Mouse (Mus musculus) embryonic facial prominence, embryonic 11.5 days (tissue): ENCODE measurements around the gene Ms4a15. TPM values are rescaled to one million over a fixed set of nuclear protein-coding genes. Genes with fewer than 3 reads are reported as not detected.

ENCODE experiments used
- ATAC-seq: fragments of 200-750 bp; cut with Nextera tagmentation; replicated peaks from 2 replicates; pipeline ENCODE4 v1.8.0; 2017; ENCODE audit warnings: low read depth; ENCODE audit not compliant: insufficient number of reproducible peaks, low FRiP score, low TSS enrichment
- DNase-seq: peaks from one replicate; pipeline ENCODE4 v3.0.0-alpha.2; 2015; ENCODE audit warnings: low spot score
- H3K27ac ChIP-seq: fragments of 300-500 bp; sonication (generic); replicated peaks from 2 replicates; pipeline ENCODE4 v1.5.1; 2014; ENCODE audit warnings: mild to moderate bottlenecking, low read depth, low read length, control low read depth
- H3K27me3 ChIP-seq: fragments of 300-500 bp; sonication (generic); 2 replicates; pipeline ENCODE4 v1.6.1; 2014; ENCODE audit warnings: mild to moderate bottlenecking, low read length, moderate library complexity, mixed read lengths; ENCODE audit not compliant: control insufficient read depth, insufficient read depth
- H3K36me3 ChIP-seq: fragments of 300-500 bp; sonication (generic); replicated peaks from 2 replicates; pipeline ENCODE4 v1.6.1; 2014; ENCODE audit warnings: low read depth, mild to moderate bottlenecking, low read length, moderate library complexity, mixed read lengths; ENCODE audit not compliant: control insufficient read depth, insufficient read depth
- H3K4me1 ChIP-seq: fragments of 300-500 bp; sonication (generic); 2 replicates; pipeline ENCODE4 v1.6.1; 2014; ENCODE audit warnings: low read length, mixed read lengths; ENCODE audit not compliant: control insufficient read depth, insufficient read depth
- H3K4me2 ChIP-seq: fragments of 300-500 bp; sonication (generic); 2 replicates; pipeline ENCODE4 v1.6.1; 2014; ENCODE audit warnings: low read depth, mild to moderate bottlenecking, control low read depth, low read length, moderate library complexity
- H3K4me3 ChIP-seq: fragments of 300-500 bp; sonication (generic); 2 replicates; pipeline ENCODE4 v1.5.1; 2014; ENCODE audit warnings: low read depth, low read length, control low read depth
- H3K9ac ChIP-seq: fragments of 300-500 bp; sonication (generic); replicated peaks from 2 replicates; pipeline ENCODE4 v1.6.1; 2014; ENCODE audit warnings: mild to moderate bottlenecking, control low read depth, low read length
- H3K9me3 ChIP-seq: fragments of 300-500 bp; sonication (generic); replicated peaks from 2 replicates; pipeline ENCODE4 v1.6.1; 2016; ENCODE audit warnings: mild to moderate bottlenecking, low read length, inconsistent platforms, mixed read lengths; ENCODE audit not compliant: control insufficient read depth
- WGBS: fragments of 180-500 bp; shearing (Covaris S2); extraction: QIAGEN DNeasy Blood & Tissue Kit; methylation state at CpG from one replicate; pipeline ENCODE4 v1.1.7; 2014; 5-methylcytosine and 5-hydroxymethylcytosine counted together
- polyA plus RNA-seq: library from polyadenylated mRNA; unstranded; fragments of >200 nt; fragmentation: Nextera tagmentation; extraction: Ambion mirVana; gene quantifications from 2 replicates; pipeline ENCODE4 v1.2.1, GENCODE M21; 2014

The Ms4a15 gene
- polyA plus RNA-seq, 1 experiment from 2014 or later, result not detected

DNA sequence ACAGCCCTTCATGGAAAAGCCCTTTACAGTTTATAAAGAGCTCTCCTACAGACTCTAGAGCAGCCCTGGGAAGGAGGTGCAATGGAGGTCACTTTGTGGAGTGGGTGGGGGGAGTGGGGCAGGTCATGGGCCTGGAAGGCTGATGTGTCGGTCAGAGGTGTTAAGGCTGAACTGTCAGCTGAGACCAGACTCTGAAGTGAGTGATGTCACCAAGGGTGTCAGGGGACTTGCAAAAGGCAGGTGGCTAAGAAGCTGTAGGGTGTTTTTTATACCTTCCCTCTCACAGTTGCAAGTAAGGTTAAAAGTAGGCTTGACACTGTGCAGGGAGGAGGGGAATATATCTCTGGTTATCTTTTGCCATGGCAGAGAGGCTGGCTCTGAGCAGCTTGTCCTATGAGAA lies 2.3 kb downstream of the Ms4a15 start:
- WGBS, result 56% methylated on average over 1 of the region's 1 CpGs

DNA sequence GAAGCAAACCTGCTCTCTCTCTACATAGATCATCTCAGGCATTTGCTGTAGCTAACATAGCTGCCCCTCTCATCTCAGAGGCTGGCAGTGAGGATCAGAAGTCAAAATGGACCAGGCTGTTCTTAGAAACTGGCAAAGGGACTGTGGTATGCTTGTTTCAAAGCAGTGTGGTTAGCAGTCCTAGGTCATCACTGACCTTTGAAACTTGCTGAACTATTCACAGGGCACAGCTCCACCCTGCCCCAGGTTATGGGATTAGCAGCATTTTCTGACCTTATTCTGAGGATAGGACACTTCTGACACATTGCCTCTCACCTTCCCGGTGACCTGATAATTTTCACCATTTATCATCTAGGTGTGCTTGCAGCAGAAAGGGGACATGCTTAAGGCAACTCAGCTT lies 4.5 kb downstream of the Ms4a15 start:
- Histone ChIP-seq H3K27me3 (no peaks in the 10 kb centered on the region; the same call in 1 of the 2 replicates), H3K4me1 (no peaks in the 10 kb centered on the region), H3K9ac (no peak overlapping the region), H3K4me2 (no peak overlapping the region), H3K36me3 (no peaks in the 10 kb centered on the region), H3K4me3 (no peak overlapping the region), H3K27ac (no peak overlapping the region), H3K9me3 (no peaks in the 10 kb centered on the region)
- 86% methylated on average over 1 of the region's 1 CpGs for WGBS
- no peak for ATAC-seq
- DNase-seq, result no peak

More for the DNA sequence above, 2.3 kb downstream of the Ms4a15 start:
- no peak for DNase-seq
- H3K27me3 ChIP-seq, result no peaks in the 10 kb centered on the region; the same call in 1 of the 2 replicates
- H3K4me2 ChIP-seq, result no peak overlapping the region
- H3K36me3 ChIP-seq, result no peaks in the 10 kb centered on the region
- H3K27ac ChIP-seq, result no peak overlapping the region
- H3K9ac ChIP-seq, result no peak overlapping the region
- no peaks in the 10 kb centered on the region for H3K9me3 ChIP-seq
- H3K4me1 ChIP-seq, result no peaks in the 10 kb centered on the region
- no peak overlapping the region for H3K4me3 ChIP-seq
- no peak for ATAC-seq

DNA sequence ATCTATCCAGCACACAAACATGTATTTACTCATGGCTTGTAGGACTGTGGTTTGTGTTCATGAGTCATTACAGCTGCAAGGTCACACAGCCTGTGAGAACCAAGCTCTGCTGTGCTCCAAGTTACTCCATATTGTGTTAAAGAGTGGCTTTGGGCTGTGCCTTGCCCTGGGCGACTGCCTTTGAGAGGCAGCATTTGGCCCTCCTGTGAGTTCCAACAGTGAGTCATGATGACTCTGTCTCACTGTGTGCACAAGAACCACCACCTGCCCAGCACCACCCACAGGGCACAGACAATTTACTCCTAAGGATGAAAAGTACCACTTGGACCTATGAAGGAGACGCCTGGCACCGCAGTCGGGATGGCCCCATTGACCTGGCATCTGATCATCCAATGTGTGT lies 7.2 kb downstream of the Ms4a15 start:
- DNase-seq (no peak), ATAC-seq (no peak)
- Histone ChIP-seq H3K4me1 (no peaks in the 10 kb centered on the region), H3K27ac (no peak overlapping the region), H3K36me3 (no peaks in the 10 kb centered on the region), H3K4me3 (no peak overlapping the region), H3K27me3 (no peaks in the 10 kb centered on the region), H3K9ac (no peak overlapping the region), H3K4me2 (no peak overlapping the region), H3K9me3 (no peaks in the 10 kb centered on the region)
- WGBS, result 88% methylated on average over 4 of the region's 4 CpGs

DNA sequence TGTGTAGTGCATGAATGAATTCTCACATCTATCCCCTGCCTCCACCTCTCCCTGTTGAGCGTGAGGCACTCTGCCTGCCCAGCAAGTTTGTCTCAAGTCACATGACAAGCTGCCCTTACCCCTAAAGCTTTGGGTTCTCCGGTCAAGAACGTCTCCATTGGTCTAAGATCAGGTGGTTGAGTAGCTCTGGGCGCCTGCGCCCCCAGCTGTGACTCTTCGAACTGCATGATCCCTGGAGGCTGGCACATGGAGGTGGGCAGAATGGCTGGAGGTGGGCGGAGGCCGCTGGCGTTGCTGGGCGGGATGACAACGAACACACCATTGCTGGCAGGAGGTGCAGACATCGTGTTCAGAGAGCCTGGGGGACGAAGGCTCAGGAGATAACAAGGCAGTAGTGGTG lies 8.5 kb downstream of the Ms4a15 start:
- H3K36me3 ChIP-seq, result no peaks in the 10 kb centered on the region
- no peaks in the 10 kb centered on the region for H3K9me3 ChIP-seq
- DNase-seq (no peak), ATAC-seq (no peak)
- 77% methylated on average over 13 of the region's 13 CpGs for WGBS
- no peak overlapping the region for H3K27ac ChIP-seq
- H3K27me3 ChIP-seq, result no peaks in the 10 kb centered on the region
- no peak overlapping the region for H3K9ac ChIP-seq
- no peak overlapping the region for H3K4me2 ChIP-seq
- H3K4me3 ChIP-seq, result no peak overlapping the region
- H3K4me1 ChIP-seq, result no peaks in the 10 kb centered on the region

DNA sequence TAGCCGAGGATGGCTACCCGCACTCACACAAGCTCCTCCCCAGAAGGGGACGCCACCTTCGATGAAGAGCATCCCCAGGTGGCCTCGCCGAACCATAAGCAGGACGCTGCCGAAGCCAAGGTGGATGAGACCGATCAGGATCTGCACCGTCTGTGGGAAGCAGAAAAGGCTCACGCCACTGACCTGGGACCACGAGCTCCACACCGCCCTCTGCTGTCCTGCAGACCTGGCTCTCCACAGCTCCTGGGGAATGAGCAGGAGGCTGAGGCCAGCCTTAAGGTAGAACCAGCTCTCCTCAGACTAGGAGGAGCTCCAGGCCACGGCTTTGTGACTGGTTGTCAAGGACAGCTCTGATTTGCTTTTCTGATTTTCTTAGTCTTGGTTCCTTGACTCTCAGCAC lies 9.9 kb downstream of the Ms4a15 start:
- Histone ChIP-seq H3K4me2 (no peak overlapping the region), H3K9me3 (no peaks in the 10 kb centered on the region), H3K27ac (no peak overlapping the region), H3K4me1 (no peaks in the 10 kb centered on the region), H3K9ac (no peak overlapping the region), H3K4me3 (no peak overlapping the region), H3K27me3 (no peaks in the 10 kb centered on the region), H3K36me3 (no peaks in the 10 kb centered on the region)
- ATAC-seq (no peak), DNase-seq (peak; percentile 28)
- WGBS, result 27% methylated on average over 14 of the region's 14 CpGs

DNA sequence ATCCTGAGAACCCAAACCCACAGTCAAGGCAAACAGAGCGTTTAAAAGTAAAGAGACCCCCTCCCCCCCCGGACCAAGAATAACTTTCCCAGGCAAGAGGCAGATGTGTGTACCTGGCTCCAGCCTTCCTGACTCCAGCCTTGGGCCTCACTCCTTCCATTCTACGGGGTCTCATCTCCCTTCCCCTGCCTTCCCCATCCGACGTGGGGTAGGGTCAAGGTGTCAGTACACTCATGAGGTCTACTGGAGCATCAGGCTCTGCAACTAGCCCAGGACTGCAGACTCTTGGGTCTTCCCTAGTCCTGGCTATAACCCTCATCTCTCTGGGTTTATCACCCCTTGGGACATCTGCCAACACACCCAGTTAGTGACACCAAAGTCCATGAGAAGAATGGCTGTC lies 12.8 kb downstream of the Ms4a15 start:
- DNase-seq (no peak), ATAC-seq (no peak)
- no peaks in the 10 kb centered on the region for H3K27me3 ChIP-seq
- H3K27ac ChIP-seq, result no peak overlapping the region
- WGBS, result 85% methylated on average over 5 of the region's 5 CpGs
- no peak overlapping the region for H3K4me2 ChIP-seq
- H3K9me3 ChIP-seq, result no peaks in the 10 kb centered on the region
- H3K4me3 ChIP-seq, result no peak overlapping the region
- no peaks in the 10 kb centered on the region for H3K36me3 ChIP-seq
- H3K9ac ChIP-seq, result no peak overlapping the region
- no peaks in the 10 kb centered on the region for H3K4me1 ChIP-seq

DNA sequence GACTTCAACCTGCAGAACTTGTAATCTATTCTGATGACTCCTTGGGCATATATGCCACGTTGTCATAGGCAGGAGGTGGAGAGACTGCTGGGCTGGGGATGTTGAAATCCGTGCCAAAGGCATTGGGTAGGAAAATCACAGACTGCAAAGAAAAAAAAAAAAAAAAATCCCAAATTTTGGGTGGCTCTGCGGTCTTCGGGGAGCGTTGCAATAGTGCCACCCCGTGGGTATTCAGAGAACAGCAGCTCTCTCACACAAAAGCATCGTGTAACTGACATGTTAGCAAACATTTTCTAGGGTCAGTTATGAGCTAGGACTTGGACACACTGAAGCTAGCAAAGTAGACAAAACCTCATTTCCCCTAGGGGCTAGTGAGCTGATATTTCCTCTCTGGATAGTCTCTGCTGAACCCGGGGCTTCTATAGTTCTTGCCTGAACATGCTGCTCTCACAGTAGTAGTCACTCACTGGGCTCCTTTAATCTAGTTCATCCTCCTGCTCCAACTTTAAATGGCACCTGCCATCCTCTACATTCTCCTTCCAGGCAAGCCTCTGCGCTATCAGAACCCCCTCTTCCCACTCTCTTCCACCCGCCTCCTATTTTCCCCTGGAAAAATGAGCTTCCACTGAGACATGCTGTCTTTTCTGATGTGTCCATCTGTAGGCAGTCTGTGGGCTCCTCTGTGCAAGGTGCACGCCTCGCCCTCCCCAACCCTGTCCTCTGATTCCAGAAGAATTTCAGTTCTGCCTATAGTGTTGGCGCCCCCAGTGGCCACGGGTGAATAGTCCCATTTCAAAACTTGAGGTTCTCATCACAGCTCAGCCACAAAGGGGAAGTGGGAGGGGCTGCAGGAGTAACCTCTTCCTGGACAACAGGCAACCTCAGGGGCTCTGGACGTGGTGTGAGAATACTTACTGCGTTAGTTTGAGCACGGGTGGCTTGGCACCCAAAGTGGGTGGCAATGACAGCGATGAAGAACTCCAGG lies 13.6 kb downstream of the Ms4a15 start:
- H3K4me3 ChIP-seq, result no peak overlapping the region
- H3K27ac ChIP-seq, result no peak overlapping the region
- ATAC-seq (peak; percentile 54; the same call in 1 of the 2 replicates), DNase-seq (peak; percentile 78)
- H3K4me2 ChIP-seq, result no peak overlapping the region
- no peaks in the 10 kb centered on the region for H3K9me3 ChIP-seq
- H3K27me3 ChIP-seq, result no peaks in the 10 kb centered on the region
- 12% methylated on average over 18 of the region's 18 CpGs for WGBS
- no peaks in the 10 kb centered on the region for H3K36me3 ChIP-seq
- no peaks in the 10 kb centered on the region for H3K4me1 ChIP-seq
- H3K9ac ChIP-seq, result no peak overlapping the region

DNA sequence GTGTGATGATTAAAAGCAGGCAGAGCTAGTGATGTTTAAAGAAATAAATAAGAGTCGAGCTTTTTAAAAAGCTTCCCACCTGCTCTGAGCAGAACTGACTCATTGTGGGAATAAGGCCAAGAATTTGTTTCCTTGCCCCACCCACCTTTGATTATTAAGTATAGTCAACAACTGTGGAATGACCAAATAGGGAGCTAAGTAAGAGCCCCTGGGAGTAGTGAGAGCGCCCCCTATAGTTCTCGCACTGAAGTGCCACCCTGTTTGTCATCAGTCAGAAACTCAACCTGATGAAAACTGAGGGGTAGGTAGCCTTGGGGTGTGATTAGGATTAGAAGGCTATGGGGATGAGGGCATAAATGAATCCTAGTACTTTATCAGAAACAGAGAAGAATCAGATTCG lies 16.7 kb downstream of the Ms4a15 start:
- H3K9ac ChIP-seq, result no peak overlapping the region
- H3K9me3 ChIP-seq, result no peaks in the 10 kb centered on the region
- DNase-seq (no peak), ATAC-seq (no peak)
- no peak overlapping the region for H3K27ac ChIP-seq
- no peak overlapping the region for H3K4me2 ChIP-seq
- H3K4me1 ChIP-seq, result no peaks in the 10 kb centered on the region
- WGBS, result 53% methylated on average over 4 of the region's 4 CpGs
- no peaks in the 10 kb centered on the region for H3K36me3 ChIP-seq
- no peaks in the 10 kb centered on the region for H3K27me3 ChIP-seq
- H3K4me3 ChIP-seq, result no peak overlapping the region
